ENCODE assay signal across 8 mouse cellular contexts in the genomic region with DNA sequence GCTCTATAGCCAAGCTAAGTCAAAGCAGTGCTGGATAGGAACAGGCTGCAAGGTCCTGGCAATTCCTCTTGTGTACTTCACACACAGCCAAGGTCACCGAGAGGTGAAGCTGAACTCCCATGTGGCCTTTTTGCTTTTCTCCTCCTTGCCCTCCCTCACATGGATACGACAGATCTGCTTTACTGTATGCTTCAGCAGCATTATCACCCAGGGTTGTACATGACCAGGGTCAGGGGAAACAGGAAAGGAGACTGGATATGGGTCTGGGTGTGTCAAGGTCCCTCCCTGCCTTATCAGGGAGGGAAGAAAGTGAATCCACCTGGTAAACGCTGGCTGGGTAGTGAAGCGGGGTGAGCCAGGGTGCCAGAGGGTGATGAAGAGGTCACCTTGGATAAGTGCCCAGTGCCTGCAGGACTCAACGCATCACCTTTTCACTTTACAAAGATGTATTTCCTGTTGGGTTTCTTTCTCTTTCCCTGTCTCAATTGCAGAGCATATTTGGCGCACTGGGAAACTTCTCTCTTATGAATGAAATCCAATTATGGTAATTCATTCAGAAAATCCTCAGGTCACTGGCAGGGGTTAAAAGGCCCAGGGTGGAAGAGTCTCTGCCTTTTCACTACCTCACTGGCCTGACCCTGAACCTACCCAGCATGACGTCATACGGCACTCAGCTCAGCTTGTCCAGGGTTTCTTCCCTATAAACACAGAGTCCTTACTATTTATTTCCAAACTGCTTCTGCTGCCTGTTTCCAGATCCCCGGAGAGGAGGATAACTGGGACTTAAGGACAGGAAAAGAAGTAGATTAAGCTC.
DNase-seq lines count a peak whose midpoint lies in the region; ATAC-seq lines count a peak whose summit lies in the region.

No protein-coding gene starts in this region.

- H3K4me3 ChIP-seq in kidney, embryonic 14.5 days (ENCODE audit: low read length) = no peak overlapping the region
- H3K4me3 ChIP-seq in midbrain, embryonic 15.5 days = no peak overlapping the region

- H3K27me3 ChIP-seq in kidney, embryonic 14.5 days (ENCODE audit: control insufficient read depth, insufficient read depth, low read length) = no peaks in the 10 kb centered on the region
- no peaks in the 10 kb centered on the region for H3K27me3 ChIP-seq in midbrain, embryonic 15.5 days (replicated peaks)

- H3K4me2 ChIP-seq in kidney, embryonic 14.5 days (replicated peaks; ENCODE audit: low read depth, low read length) = no peak overlapping the region
- H3K4me2 ChIP-seq in midbrain, embryonic 15.5 days = no peak overlapping the region

- peak; percentile 51 for ATAC-seq in kidney, embryonic 14.5 days (ENCODE audit: low FRiP score, low TSS enrichment)
- ATAC-seq in midbrain, embryonic 15.5 days (replicated peaks) = no peak

- peak; percentile 66 for DNase-seq in adrenal gland, postnatal 10 days
- peak; percentile 69 to 79 for DNase-seq in heart, adult 18-20 months
- DNase-seq in ovary, postnatal 10 days (ENCODE audit: low spot score) = peak; percentile 31
- no peak for DNase-seq in thymus, postnatal 36 days
- DNase-seq in thymus, postnatal 14 days = no peak
- DNase-seq in cerebellum, postnatal 36 days = no peak

- 28% methylated on average over 9 of the region's 9 CpGs for WGBS in kidney, embryonic 14.5 days
- 43% methylated on average over 9 of the region's 9 CpGs for WGBS in midbrain, embryonic 15.5 days

- peak overlapping the region; percentile 25; the same call in 1 of the 2 replicates for H3K27ac ChIP-seq in kidney, embryonic 14.5 days (ENCODE audit: low read depth, low read length)
- H3K27ac ChIP-seq in midbrain, embryonic 15.5 days = no peak overlapping the region

- H3K9ac ChIP-seq in kidney, embryonic 14.5 days (ENCODE audit: low read depth, low read length) = no peak overlapping the region
- no peak overlapping the region for H3K9ac ChIP-seq in midbrain, embryonic 15.5 days

- peaks cover 33% of the 10 kb centered on the region; the same call in 1 of the 2 replicates for H3K4me1 ChIP-seq in kidney, embryonic 14.5 days (ENCODE audit: control insufficient read depth, insufficient read depth, low read length)
- peaks cover 12% of the 10 kb centered on the region; the same call in 1 of the 2 replicates for H3K4me1 ChIP-seq in midbrain, embryonic 15.5 days

- H3K9me3 ChIP-seq in kidney, embryonic 14.5 days (ENCODE audit: control insufficient read depth, low read length) = no peaks in the 10 kb centered on the region
- H3K9me3 ChIP-seq in midbrain, embryonic 15.5 days = no peaks in the 10 kb centered on the region

- H3K36me3 ChIP-seq in kidney, embryonic 14.5 days (ENCODE audit: control insufficient read depth, insufficient read depth, low read length) = no peaks in the 10 kb centered on the region
- H3K36me3 ChIP-seq in midbrain, embryonic 15.5 days (replicated peaks) = no peaks in the 10 kb centered on the region

Comparison
In these comparisons a context has a peak if more than half of its experiments do, and no peak if none do; other contexts are left out.
1. DNase-seq: peak in adrenal gland, postnatal 10 days (single experiment), heart, adult 18-20 months (2 of 2) and ovary, postnatal 10 days (single experiment); none in thymus, postnatal 36 days (0 of 2), thymus, postnatal 14 days (single experiment) and cerebellum, postnatal 36 days (0 of 2).